Mouse (Mus musculus) embryonic facial prominence, embryonic 11.5 days (tissue): ENCODE measurements around the gene Cbarp. TPM values are rescaled to one million over a fixed set of nuclear protein-coding genes. Genes with fewer than 3 reads are reported as not detected.

ENCODE experiments used
- ATAC-seq: fragments of 200-750 bp; cut with Nextera tagmentation; replicated peaks from 2 replicates; pipeline ENCODE4 v1.8.0; 2017; ENCODE audit warnings: low read depth; ENCODE audit not compliant: insufficient number of reproducible peaks, low FRiP score, low TSS enrichment
- DNase-seq: peaks from one replicate; pipeline ENCODE4 v3.0.0-alpha.2; 2015; ENCODE audit warnings: low spot score
- H3K27ac ChIP-seq: fragments of 300-500 bp; sonication (generic); replicated peaks from 2 replicates; pipeline ENCODE4 v1.5.1; 2014; ENCODE audit warnings: mild to moderate bottlenecking, low read depth, low read length, control low read depth
- H3K27me3 ChIP-seq: fragments of 300-500 bp; sonication (generic); 2 replicates; pipeline ENCODE4 v1.6.1; 2014; ENCODE audit warnings: mild to moderate bottlenecking, low read length, moderate library complexity, mixed read lengths; ENCODE audit not compliant: control insufficient read depth, insufficient read depth
- H3K36me3 ChIP-seq: fragments of 300-500 bp; sonication (generic); replicated peaks from 2 replicates; pipeline ENCODE4 v1.6.1; 2014; ENCODE audit warnings: low read depth, mild to moderate bottlenecking, low read length, moderate library complexity, mixed read lengths; ENCODE audit not compliant: control insufficient read depth, insufficient read depth
- H3K4me1 ChIP-seq: fragments of 300-500 bp; sonication (generic); 2 replicates; pipeline ENCODE4 v1.6.1; 2014; ENCODE audit warnings: low read length, mixed read lengths; ENCODE audit not compliant: control insufficient read depth, insufficient read depth
- H3K4me2 ChIP-seq: fragments of 300-500 bp; sonication (generic); 2 replicates; pipeline ENCODE4 v1.6.1; 2014; ENCODE audit warnings: low read depth, mild to moderate bottlenecking, control low read depth, low read length, moderate library complexity
- H3K4me3 ChIP-seq: fragments of 300-500 bp; sonication (generic); 2 replicates; pipeline ENCODE4 v1.5.1; 2014; ENCODE audit warnings: low read depth, low read length, control low read depth
- H3K9ac ChIP-seq: fragments of 300-500 bp; sonication (generic); replicated peaks from 2 replicates; pipeline ENCODE4 v1.6.1; 2014; ENCODE audit warnings: mild to moderate bottlenecking, control low read depth, low read length
- H3K9me3 ChIP-seq: fragments of 300-500 bp; sonication (generic); replicated peaks from 2 replicates; pipeline ENCODE4 v1.6.1; 2016; ENCODE audit warnings: mild to moderate bottlenecking, low read length, inconsistent platforms, mixed read lengths; ENCODE audit not compliant: control insufficient read depth
- WGBS: fragments of 180-500 bp; shearing (Covaris S2); extraction: QIAGEN DNeasy Blood & Tissue Kit; methylation state at CpG from one replicate; pipeline ENCODE4 v1.1.7; 2014; 5-methylcytosine and 5-hydroxymethylcytosine counted together
- polyA plus RNA-seq: library from polyadenylated mRNA; unstranded; fragments of >200 nt; fragmentation: Nextera tagmentation; extraction: Ambion mirVana; gene quantifications from 2 replicates; pipeline ENCODE4 v1.2.1, GENCODE M21; 2014

The Cbarp gene
- polyA plus RNA-seq, 1 experiment from 2014 or later: 6.8 TPM

- H3K4me1 ChIP-seq: peaks cover 31% of the 10 kb centered on the region
- DNase-seq (peak; percentile 65), ATAC-seq (0 out of 2 replicates have a peak, but pooled peaks have one; percentile 0)
- H3K9ac ChIP-seq: peak overlapping the region; percentile 9
- peak overlapping the region; percentile 11 for H3K27ac ChIP-seq
- H3K27me3 ChIP-seq: no peaks in the 10 kb centered on the region
- peaks cover 35% of the 10 kb centered on the region for H3K36me3 ChIP-seq
- H3K9me3 ChIP-seq: no peaks in the 10 kb centered on the region
- WGBS: 10% methylated on average over 18 of the region's 18 CpGs
- H3K4me2 ChIP-seq: no peak overlapping the region; the same call in none of the 2 replicates
- peak overlapping the region; percentile 29; the same call in 1 of the 2 replicates for H3K4me3 ChIP-seq
Measured at GRCm38 (mm10) chr10:80158307-80158986, 17.8 kb upstream of the Cbarp start.

GRCm38 (mm10) chr10:80157141-80157929, 16.7 kb upstream of the Cbarp start:
- H3K4me3 ChIP-seq: no peak overlapping the region
- H3K27ac ChIP-seq: 0 out of 2 replicates have a peak overlapping the region, but pooled peaks have one; percentile 22
- no peaks in the 10 kb centered on the region for H3K9me3 ChIP-seq
- peaks cover 39% of the 10 kb centered on the region for H3K4me1 ChIP-seq
- ATAC-seq: no peak
- 61% methylated on average over 15 of the region's 15 CpGs for WGBS
- DNase-seq: no peak
- H3K36me3 ChIP-seq: peaks cover 44% of the 10 kb centered on the region
- H3K4me2 ChIP-seq: no peak overlapping the region
- no peaks in the 10 kb centered on the region for H3K27me3 ChIP-seq
- peak overlapping the region; percentile 7; the same call in 1 of the 2 replicates for H3K9ac ChIP-seq

- no peak overlapping the region for H3K4me2 ChIP-seq
Measured at GRCm38 (mm10) chr10:80156752-80157053, 16.1 kb upstream of the Cbarp start.

GRCm38 (mm10) chr10:80156002-80156751, 15.5 kb upstream of the Cbarp start:
- no peaks in the 10 kb centered on the region for H3K9me3 ChIP-seq
- no peak overlapping the region for H3K4me2 ChIP-seq
- DNase-seq (no peak), ATAC-seq (no peak)
- peak overlapping the region; percentile 20; the same call in 1 of the 2 replicates for H3K27ac ChIP-seq
- no peaks in the 10 kb centered on the region for H3K27me3 ChIP-seq
- WGBS: 88% methylated on average over 29 of the region's 29 CpGs
- peaks cover 48% of the 10 kb centered on the region for H3K36me3 ChIP-seq
- H3K9ac ChIP-seq: peak overlapping the region; percentile 18; the same call in 1 of the 2 replicates
- peaks cover 32% of the 10 kb centered on the region for H3K4me1 ChIP-seq
- H3K4me3 ChIP-seq: no peak overlapping the region; the same call in 1 of the 2 replicates

More at GRCm38 (mm10) chr10:80156752-80157053, 16.1 kb upstream of the Cbarp start:
- 58% methylated on average over 7 of the region's 7 CpGs for WGBS
- Histone ChIP-seq H3K9ac (0 out of 2 replicates have a peak overlapping the region, but pooled peaks have one; percentile 18), H3K4me3 (no peak overlapping the region), H3K27me3 (no peaks in the 10 kb centered on the region), H3K36me3 (peaks cover 44% of the 10 kb centered on the region), H3K27ac (0 out of 2 replicates have a peak overlapping the region, but pooled peaks have one; percentile 22), H3K4me1 (peaks cover 37% of the 10 kb centered on the region), H3K9me3 (no peaks in the 10 kb centered on the region)
- ATAC-seq (no peak), DNase-seq (no peak)

- H3K36me3 ChIP-seq: peaks cover 48% of the 10 kb centered on the region
- H3K9me3 ChIP-seq: no peaks in the 10 kb centered on the region
- ATAC-seq (no peak), DNase-seq (no peak)
- peak overlapping the region; percentile 5; the same call in 1 of the 2 replicates for H3K9ac ChIP-seq
- H3K4me2 ChIP-seq: no peak overlapping the region
- H3K4me3 ChIP-seq: no peak overlapping the region
- peaks cover 30% of the 10 kb centered on the region for H3K4me1 ChIP-seq
- no peak overlapping the region for H3K27ac ChIP-seq
- WGBS: 18% methylated on average over 1 of the region's 1 CpGs
- no peaks in the 10 kb centered on the region for H3K27me3 ChIP-seq
Measured at GRCm38 (mm10) chr10:80155277-80155676, 14.6 kb upstream of the Cbarp start.

GRCm38 (mm10) chr10:80154384-80154783, 13.7 kb upstream of the Cbarp start:
- DNase-seq (no peak), ATAC-seq (no peak)
- no peaks in the 10 kb centered on the region for H3K9me3 ChIP-seq
- H3K9ac ChIP-seq: no peak overlapping the region
- no peak overlapping the region for H3K4me2 ChIP-seq
- WGBS: 87% methylated on average over 7 of the region's 7 CpGs
- no peaks in the 10 kb centered on the region for H3K27me3 ChIP-seq
- H3K27ac ChIP-seq: no peak overlapping the region
- peak overlapping the region; percentile 4; the same call in 1 of the 2 replicates for H3K4me3 ChIP-seq
- peaks cover 30% of the 10 kb centered on the region for H3K4me1 ChIP-seq
- peaks cover 48% of the 10 kb centered on the region for H3K36me3 ChIP-seq

GRCm38 (mm10) chr10:80153713-80154112, 13.1 kb upstream of the Cbarp start:
- Histone ChIP-seq H3K4me3 (peak overlapping the region; percentile 17; the same call in 1 of the 2 replicates), H3K27ac (no peak overlapping the region), H3K4me1 (peaks cover 27% of the 10 kb centered on the region), H3K4me2 (peak overlapping the region; percentile 23), H3K9ac (peak overlapping the region; percentile 100), H3K36me3 (peaks cover 48% of the 10 kb centered on the region), H3K9me3 (no peaks in the 10 kb centered on the region), H3K27me3 (no peaks in the 10 kb centered on the region)
- DNase-seq (no peak), ATAC-seq (no peak)
- WGBS: 78% methylated on average over 19 of the region's 19 CpGs
